Mouse (Mus musculus): Measurements from ENCODE around the gene Cdkal1.

Cdkal1 gene

GRCm38 (mm10) chr13:29177889-29178486 is 677.5 kb downstream of the Cdkal1 start:
- no peak for DNase-seq (ENCODE audit: low spot score)

- DNase-seq (ENCODE audit: low spot score) = no peak
Measured at GRCm38 (mm10) chr13:29169356-29169755, 686.1 kb downstream of the Cdkal1 start.

DNA sequence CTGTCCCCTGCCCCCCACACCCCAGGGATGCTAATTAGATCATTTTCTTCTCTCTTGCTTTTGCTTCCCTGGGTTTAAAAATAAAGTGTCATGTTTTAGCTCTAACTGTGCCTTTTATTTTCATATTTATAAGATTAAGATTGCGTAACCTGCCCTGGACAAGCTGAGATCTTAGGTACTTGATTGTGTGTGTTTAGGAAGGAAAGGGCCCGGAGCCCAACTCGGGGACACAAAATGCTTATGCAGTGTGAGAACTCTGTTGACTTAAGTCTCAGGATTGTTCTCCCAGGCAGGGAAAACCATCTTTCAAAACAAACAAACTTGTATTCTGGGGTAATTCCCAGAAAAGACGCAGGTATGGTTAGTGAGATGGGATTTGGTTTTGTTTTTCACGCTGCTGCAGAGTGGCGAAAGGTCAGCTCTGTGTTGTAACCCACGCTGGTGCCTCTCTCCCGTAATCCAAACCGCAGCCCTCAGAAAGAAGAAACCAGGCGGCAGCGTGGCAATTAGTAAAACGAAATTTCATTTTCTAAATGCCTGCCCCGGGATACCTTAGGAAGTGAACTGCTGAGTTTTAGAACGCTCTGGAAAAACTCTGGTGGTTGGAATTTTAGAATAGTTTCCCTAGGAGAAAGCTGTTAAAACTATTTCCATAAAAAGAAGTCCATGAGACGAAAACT is 690.5 kb downstream of the Cdkal1 start:
- DNase-seq (ENCODE audit: low spot score) = peak; percentile 7

GRCm38 (mm10) chr13:29162867-29163514 is 692.5 kb downstream of the Cdkal1 start:
- no peak for DNase-seq (ENCODE audit: low spot score)

GRCm38 (mm10) chr13:29162444-29162843 is 693.0 kb downstream of the Cdkal1 start:
- no peak for DNase-seq (ENCODE audit: low spot score)

GRCm38 (mm10) chr13:29161436-29161835 is 694.0 kb downstream of the Cdkal1 start:
- no peak for DNase-seq (ENCODE audit: low spot score)

GRCm38 (mm10) chr13:29156703-29157102 is 698.8 kb downstream of the Cdkal1 start:
- no peak for DNase-seq (ENCODE audit: low spot score)

- DNase-seq (ENCODE audit: low spot score) = no peak
Measured at GRCm38 (mm10) chr13:29155297-29155696, 700.2 kb downstream of the Cdkal1 start.

GRCm38 (mm10) chr13:29150120-29150519 is 705.4 kb downstream of the Cdkal1 start:
- no peak for DNase-seq (ENCODE audit: low spot score)

DNA sequence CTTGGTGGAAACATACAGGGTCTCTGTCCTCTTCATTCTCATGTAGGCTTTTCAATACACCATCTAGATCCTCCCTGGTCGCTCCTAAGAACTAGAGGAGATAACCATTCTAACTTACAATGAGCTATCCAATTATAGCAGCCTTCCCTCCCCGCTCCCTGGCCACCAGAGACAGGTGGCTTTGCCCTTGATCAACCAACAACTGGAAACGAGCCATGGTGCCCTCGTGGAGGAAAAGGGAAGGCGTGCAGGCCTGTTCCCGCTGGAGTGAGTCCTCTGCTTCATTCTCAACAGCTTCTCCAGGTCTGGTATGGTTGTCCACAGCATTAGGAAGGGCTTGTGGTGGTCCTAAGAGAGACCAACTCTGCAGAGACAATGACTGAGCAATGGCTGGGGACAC is 706.1 kb downstream of the Cdkal1 start:
- no peak for DNase-seq (ENCODE audit: low spot score)

DNA sequence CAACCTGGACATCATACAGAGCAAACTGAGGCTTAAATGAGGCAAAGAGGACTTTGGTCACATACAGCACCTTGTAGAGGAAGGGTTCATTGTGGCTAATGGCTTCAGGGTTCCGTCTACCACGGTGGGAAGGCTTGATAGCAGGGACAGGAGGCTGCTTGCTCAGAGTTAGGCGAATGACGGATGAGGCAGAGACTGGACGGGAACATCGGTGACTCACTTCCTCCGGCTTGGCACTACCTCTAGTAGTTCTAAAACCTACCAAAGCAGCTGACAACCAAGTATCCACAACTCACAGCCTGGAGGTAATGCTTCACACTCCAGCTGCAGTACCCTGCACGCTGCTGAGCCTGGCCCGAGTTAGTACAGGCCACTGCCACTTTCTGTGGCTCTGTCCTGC is 706.9 kb downstream of the Cdkal1 start:
- no peak for DNase-seq (ENCODE audit: low spot score)
